Mouse (Mus musculus) CH12.LX (cell line): ENCODE measurements around the gene Smyd3.

Experiments
- EP300 ChIP-seq: IDR thresholded peaks from 2 replicates; pipeline ENCODE4 v1.6.1; 2011; ENCODE audit warnings: low read length, improper control_type of control experiment
- MAZ ChIP-seq: IDR thresholded peaks from 2 replicates; pipeline ENCODE4 v1.6.1; 2012; ENCODE audit warnings: low read depth, mild to moderate bottlenecking, inconsistent platforms, low read length, improper control_type of control experiment, moderate library complexity
- POLR2A ChIP-seq: IDR thresholded peaks from 2 replicates; pipeline ENCODE4 v1.6.1; 2011; ENCODE audit warnings: low read depth, mild to moderate bottlenecking, improper control_type of control experiment, low read length
- RCOR1 ChIP-seq: conservative IDR thresholded peaks from 2 replicates; pipeline ENCODE4 v1.6.1; 2012; ENCODE audit warnings: low read depth, mild to moderate bottlenecking, inconsistent platforms, low read length, improper control_type of control experiment
- TBP ChIP-seq: conservative IDR thresholded peaks from 2 replicates; pipeline ENCODE4 v1.6.1; 2011; ENCODE audit warnings: low read depth, low read length, improper control_type of control experiment

DNA sequence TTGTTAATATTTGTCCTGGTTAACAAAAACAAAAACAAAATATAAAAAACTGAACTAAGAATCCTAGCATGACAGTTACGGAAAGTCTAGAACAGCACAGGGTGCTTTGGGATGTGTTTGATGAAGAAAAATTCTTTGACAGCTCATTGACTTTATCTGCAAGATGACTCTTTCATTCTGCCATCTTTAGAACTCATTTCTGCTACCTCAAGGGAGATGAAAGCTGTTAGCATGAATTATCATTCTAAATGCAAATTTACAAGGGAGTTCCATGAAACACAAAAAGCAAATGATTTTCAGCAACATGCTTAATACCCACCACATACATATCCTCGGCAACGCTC lies 190.9 kb downstream of the Smyd3 start:
- TF ChIP-seq POLR2A (no peak), EP300 (no peak), MAZ (no peak), RCOR1 (no peak), TBP (no peak)
